Mouse (Mus musculus) cerebellum, adult 2 months (tissue): ENCODE measurements at regions not wholly inside any gene's neighbourhood (a gene's known extent, or its start where the extent isn't known, plus 50 kb on each side); places are given as distances from the start of the nearest gene placed in this dataset.

Experiments used
- DNase-seq, 2 experiments: peaks; one replicate each; pipeline ENCODE4 v3.0.0; 2021
- H3K27ac ChIP-seq: fragments of 200-500 bp; 2 replicates; pipeline ENCODE4 v1.5.1; 2012; ENCODE audit warnings: low read length, control low read depth, inconsistent platforms; ENCODE audit not compliant: insufficient read depth
- H3K27me3 ChIP-seq: fragments of 200-500 bp; 2 replicates; pipeline ENCODE4 v1.6.1; 2012; ENCODE audit warnings: inconsistent platforms, mild to moderate bottlenecking, low read length, moderate library complexity; ENCODE audit not compliant: control insufficient read depth, insufficient read depth
- H3K4me1 ChIP-seq: fragments of 200-500 bp; 2 replicates; pipeline ENCODE4 v1.6.1; 2011; ENCODE audit warnings: low read length; ENCODE audit not compliant: control insufficient read depth, insufficient read depth
- H3K4me3 ChIP-seq: fragments of 200-500 bp; replicated peaks from 2 replicates; pipeline ENCODE3; 2011; ENCODE audit warnings: mild to moderate bottlenecking, low read depth, low read length, control low read depth; ENCODE audit not compliant: insufficient read depth
- CTCF ChIP-seq: fragments of 200-500 bp; IDR thresholded peaks from 2 replicates; pipeline ENCODE4 v1.5.1; 2011; ENCODE audit warnings: low read depth, mild to moderate bottlenecking, control low read depth, low read length, moderate library complexity, borderline replicate concordance; ENCODE audit not compliant: insufficient read depth
- POLR2A ChIP-seq: fragments of 200-500 bp; IDR thresholded peaks from 2 replicates; pipeline ENCODE4 v1.6.1; 2011; ENCODE audit warnings: low read length, control low read depth, borderline replicate concordance; ENCODE audit not compliant: insufficient read depth
- WGBS: fragments of 180-500 bp; shearing (Covaris S2); methylation state at CpG from one replicate; pipeline ENCODE4 v1.1.7; 2018; 5-methylcytosine and 5-hydroxymethylcytosine counted together

DNA sequence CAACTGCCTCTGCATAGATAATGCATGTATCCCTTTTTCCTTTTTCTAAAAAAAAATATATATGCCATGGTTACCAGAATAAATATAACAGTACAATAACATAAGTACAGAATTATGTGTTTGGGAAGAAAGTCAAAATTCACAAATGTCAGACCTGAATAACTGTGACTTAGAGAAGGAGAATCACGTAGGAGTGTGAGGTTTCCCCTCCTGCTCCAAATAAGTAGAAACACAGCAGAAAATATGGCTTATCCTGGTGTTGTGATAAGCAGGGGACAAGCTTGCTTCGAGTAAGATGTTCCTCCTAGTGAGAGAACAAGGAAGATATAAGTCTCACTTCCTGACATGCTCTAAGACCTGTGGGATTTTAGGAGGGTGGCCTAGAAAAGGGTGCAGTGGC lies 320.7 kb upstream of the Fam92a start:
- H3K27ac ChIP-seq: no peak overlapping the region
- TF ChIP-seq CTCF (no peak), POLR2A (no peak)
- H3K4me1 ChIP-seq: peaks cover 7% of the 10 kb centered on the region
- H3K4me3 ChIP-seq: no peak overlapping the region
- WGBS: 94% methylated on average over 2 of the region's 2 CpGs
- no peak for DNase-seq
- no peaks in the 10 kb centered on the region for H3K27me3 ChIP-seq

DNA sequence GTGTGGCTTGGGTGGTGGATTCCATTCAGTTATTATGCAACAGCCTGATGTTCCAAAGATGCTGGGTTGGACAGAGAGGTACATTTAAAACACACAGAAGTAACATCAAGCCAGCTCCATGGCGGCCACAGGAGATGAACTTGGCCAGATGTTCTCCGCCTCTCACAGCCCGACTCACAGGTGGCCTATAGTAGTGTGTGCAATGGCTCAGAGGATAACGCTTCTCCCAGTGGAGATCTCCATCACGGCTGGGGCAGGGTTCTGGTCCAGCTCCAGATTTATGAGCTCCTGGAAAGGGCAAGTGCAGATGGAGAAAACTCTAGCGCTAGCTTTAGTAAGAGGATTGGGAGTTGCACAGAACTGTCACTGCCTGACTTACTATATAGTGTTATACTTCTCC lies 319.5 kb upstream of the Fam92a start:
- DNase-seq: no peak
- TF ChIP-seq CTCF (no peak), POLR2A (no peak)
- no peak overlapping the region for H3K27ac ChIP-seq
- no peaks in the 10 kb centered on the region for H3K27me3 ChIP-seq
- WGBS: 86% methylated on average over 6 of the region's 6 CpGs
- peaks cover 7% of the 10 kb centered on the region for H3K4me1 ChIP-seq
- no peak overlapping the region for H3K4me3 ChIP-seq

DNA sequence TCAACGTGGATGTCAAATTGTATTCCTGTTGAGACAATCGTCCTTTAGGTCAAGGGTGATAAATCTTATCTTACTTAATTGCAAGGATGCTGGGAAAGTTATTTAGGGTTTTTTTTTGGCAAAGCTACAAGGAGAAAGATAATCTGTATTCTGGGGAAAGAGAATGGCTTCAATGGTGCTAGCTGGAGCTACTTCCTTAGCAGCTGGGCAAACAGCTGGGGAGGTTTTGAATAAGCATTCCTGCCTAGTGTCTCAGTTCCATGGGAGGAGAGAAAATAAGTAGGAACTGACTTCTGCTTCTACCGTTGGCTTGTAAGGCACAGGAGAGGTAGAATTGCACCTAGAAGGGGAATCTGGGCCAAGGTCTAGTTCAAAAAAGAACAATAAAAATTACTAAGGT lies 318.3 kb upstream of the Fam92a start:
- Histone ChIP-seq H3K27me3 (no peaks in the 10 kb centered on the region), H3K4me1 (peaks cover 7% of the 10 kb centered on the region), H3K4me3 (no peak overlapping the region), H3K27ac (no peak overlapping the region)
- DNase-seq: no peak
- TF ChIP-seq CTCF (no peak), POLR2A (no peak)
- 69% methylated on average over 3 of the region's 3 CpGs for WGBS

DNA sequence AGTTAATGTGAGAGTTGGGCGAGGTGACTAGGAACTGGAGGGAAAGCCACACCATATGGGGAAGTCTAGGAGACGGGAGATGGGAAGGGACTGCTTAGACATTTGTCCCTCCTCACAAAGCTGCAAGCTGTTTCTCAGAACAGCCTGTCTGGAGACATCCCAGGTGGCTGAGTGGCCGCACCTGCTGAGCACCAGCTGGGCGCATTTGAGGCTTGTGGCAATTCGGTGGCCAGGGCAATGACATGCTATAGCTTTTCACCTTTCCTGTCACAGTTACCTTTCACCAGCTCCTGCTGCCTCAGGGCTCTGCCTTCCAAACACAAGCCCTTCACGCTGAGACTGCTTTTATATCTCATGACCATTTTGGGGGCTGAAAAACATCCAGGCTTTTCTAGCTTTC lies 317.5 kb upstream of the Fam92a start:
- Histone ChIP-seq H3K27me3 (no peaks in the 10 kb centered on the region), H3K4me3 (no peak overlapping the region), H3K4me1 (peaks cover 7% of the 10 kb centered on the region), H3K27ac (no peak overlapping the region)
- WGBS: 10% methylated on average over 6 of the region's 6 CpGs
- TF ChIP-seq CTCF (no peak), POLR2A (no peak)
- peak; percentile 91 to 94 for DNase-seq

DNA sequence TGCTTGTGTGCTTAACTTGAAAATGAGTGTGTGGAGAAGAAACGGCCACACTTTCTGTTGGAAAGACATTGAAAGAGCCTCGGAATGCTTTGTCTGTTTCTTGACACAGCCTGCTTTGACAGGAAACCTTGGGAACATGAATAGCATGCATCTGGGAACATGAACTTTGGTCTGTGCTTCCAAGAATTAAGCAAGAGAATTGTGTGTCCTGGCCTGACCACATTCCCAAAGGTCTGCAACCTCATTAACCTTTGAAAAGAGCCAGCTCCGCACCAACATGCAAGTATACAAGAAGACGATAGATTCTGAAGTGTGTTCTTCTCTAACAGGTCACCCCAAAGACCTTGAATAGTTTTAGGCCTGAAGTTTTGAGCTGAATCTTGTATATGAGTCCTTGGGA lies 309.7 kb upstream of the Fam92a start:
- WGBS: 87% methylated on average over 4 of the region's 4 CpGs
- H3K4me3 ChIP-seq: no peak overlapping the region
- no peaks in the 10 kb centered on the region for H3K27me3 ChIP-seq
- H3K27ac ChIP-seq: no peak overlapping the region
- TF ChIP-seq CTCF: no peak
- DNase-seq: no peak
- H3K4me1 ChIP-seq: no peaks in the 10 kb centered on the region; the same call in 1 of the 2 replicates

DNA sequence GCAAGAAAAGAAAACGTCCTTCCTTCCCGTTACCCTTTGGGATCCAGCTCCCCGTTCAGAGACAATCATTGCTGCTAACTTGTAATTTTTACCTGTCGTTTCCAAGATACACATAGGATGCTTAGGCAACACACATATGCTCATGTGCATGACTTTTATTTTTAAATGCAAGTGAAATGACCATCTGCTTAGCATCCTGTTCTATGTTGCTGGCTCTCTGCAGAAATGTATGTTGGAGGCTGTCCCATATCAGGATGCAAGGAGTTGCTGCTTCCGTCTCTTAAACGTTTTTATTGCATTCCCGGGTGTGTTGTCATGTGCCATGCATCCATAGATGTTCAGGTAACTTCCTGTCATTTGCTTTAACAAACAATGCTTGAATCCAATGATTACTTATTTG lies 304.9 kb upstream of the Fam92a start:
- TF ChIP-seq POLR2A: no peak
- Histone ChIP-seq H3K27me3 (no peaks in the 10 kb centered on the region), H3K4me3 (no peak overlapping the region), H3K27ac (no peak overlapping the region), H3K4me1 (no peaks in the 10 kb centered on the region; the same call in 1 of the 2 replicates)
- DNase-seq: no peak
- 83% methylated on average over 7 of the region's 7 CpGs for WGBS

DNA sequence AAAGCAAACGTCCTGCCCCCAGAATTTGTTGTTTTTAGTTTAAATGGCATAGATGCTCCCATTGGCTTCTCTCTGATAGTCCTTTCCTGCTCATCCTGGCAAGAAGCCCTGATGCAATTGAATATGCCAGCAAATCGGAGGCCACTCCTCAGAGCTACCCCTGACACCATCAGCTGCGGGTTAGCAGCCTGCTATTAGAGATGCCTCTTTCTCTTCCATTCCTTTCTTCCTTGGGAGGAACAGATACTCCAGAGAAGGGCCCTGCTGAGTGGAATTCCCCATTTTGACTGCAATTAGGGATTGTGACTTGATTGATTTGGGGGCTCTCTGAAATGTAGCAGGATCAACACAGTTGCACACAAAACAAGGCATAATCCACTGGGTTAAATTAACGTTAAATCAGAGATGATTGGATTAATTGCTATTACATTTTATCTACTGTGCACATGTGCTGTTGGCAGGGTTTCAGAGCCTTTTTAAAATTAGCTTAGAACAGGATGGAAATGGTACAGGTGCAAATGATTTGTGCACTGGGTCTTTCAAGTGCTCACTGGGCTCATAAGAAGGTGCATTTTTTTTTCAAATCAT lies 303.3 kb upstream of the Fam92a start:
- H3K27me3 ChIP-seq: no peaks in the 10 kb centered on the region
- H3K4me1 ChIP-seq: no peaks in the 10 kb centered on the region; the same call in 1 of the 2 replicates
- H3K27ac ChIP-seq: no peak overlapping the region
- DNase-seq: no peak
- no peak overlapping the region for H3K4me3 ChIP-seq
- WGBS: 27% methylated on average over 4 of the region's 4 CpGs
- no peak for TF ChIP-seq CTCF
- no peak for TF ChIP-seq POLR2A

DNA sequence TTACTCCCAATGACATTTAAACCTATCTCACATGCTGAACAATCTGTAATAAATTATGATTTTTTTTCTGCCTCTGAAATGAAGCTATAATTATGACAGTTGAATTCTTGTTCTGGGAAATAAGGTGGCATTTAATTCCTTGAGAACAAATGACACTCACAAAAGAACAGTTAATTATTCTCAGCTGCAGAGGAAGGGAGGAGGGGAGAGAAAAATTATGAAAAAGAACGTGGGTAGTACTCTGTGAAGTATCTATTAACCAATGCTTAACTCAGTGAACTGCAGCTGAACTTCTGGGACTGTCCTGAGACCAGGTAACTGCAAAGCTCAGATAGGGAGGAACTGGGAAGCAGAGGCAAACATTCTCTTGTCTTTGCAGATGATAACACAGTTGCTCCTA lies 302.6 kb upstream of the Fam92a start:
- WGBS: 85% methylated on average over 1 of the region's 1 CpGs
- no peaks in the 10 kb centered on the region for H3K27me3 ChIP-seq
- TF ChIP-seq POLR2A (no peak), CTCF (no peak)
- no peaks in the 10 kb centered on the region; the same call in 1 of the 2 replicates for H3K4me1 ChIP-seq
- no peak overlapping the region for H3K27ac ChIP-seq
- DNase-seq: no peak
- H3K4me3 ChIP-seq: no peak overlapping the region
